Mouse (Mus musculus) gastrocnemius, postnatal 10 days (tissue): Measurements from ENCODE around the gene Ube2o. TPM values are rescaled to one million over a fixed set of nuclear protein-coding genes. Genes with fewer than 3 reads are reported as not detected.

ENCODE experiments used
- DNase-seq: peaks from one replicate; pipeline ENCODE4 v3.0.0; 2021; ENCODE audit warnings: mixed read lengths
- long read RNA-seq, 2 experiments: library from polyadenylated mRNA; stranded (forward); transcript quantifications; one replicate each; pipeline ENCODE4 v2.0.0; 2021
- total RNA-seq, 2 experiments: library from RNA; stranded (reverse); gene quantifications; 2 replicates each; pipeline ENCODE4 v1.2.3; 2021

Ube2o gene
- total RNA-seq: 10 to 100 TPM; 20.7 to 24.9 TPM
- long read RNA-seq, experiment 1, full-length matches to known transcripts: 27 of 44 reads
- long read RNA-seq, experiment 1, partial matches to known transcripts: 8 of 44 reads
- long read RNA-seq, experiment 1, other reads (novel, unspliced or antisense): 9 of 44 reads
- long read RNA-seq, experiment 2, full-length matches to known transcripts: 22 of 38 reads
- long read RNA-seq, experiment 2, partial matches to known transcripts: 7 of 38 reads
- long read RNA-seq, experiment 2, other reads (novel, unspliced or antisense): 9 of 38 reads

DNA sequence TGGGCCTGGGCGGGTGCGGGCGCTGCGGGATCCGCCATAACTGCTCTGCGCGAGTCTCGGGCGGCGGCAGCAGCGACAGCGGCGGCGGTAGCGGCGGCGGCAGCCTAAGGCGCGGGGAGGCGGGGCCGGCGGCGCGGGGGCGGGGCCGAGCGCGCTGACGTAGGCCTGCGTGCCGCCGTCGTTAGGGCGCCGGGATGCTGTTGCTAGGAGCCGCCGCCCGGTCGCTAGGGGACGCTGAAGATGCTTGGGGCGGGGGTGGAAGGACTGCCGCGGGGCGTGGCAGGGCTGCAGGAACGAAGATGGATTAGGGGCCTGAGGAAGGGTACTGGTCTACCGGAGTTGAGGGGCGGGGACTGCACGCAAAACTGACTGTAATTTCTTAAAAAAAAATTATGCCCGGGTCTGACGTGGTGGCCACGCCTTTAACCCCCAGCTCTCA, at the start of gene Ube2o:
Gene Ube2o (minus strand): TSS at position 72 of the 439 bp plus-strand sequence.
- peak; percentile 90 for DNase-seq

DNA sequence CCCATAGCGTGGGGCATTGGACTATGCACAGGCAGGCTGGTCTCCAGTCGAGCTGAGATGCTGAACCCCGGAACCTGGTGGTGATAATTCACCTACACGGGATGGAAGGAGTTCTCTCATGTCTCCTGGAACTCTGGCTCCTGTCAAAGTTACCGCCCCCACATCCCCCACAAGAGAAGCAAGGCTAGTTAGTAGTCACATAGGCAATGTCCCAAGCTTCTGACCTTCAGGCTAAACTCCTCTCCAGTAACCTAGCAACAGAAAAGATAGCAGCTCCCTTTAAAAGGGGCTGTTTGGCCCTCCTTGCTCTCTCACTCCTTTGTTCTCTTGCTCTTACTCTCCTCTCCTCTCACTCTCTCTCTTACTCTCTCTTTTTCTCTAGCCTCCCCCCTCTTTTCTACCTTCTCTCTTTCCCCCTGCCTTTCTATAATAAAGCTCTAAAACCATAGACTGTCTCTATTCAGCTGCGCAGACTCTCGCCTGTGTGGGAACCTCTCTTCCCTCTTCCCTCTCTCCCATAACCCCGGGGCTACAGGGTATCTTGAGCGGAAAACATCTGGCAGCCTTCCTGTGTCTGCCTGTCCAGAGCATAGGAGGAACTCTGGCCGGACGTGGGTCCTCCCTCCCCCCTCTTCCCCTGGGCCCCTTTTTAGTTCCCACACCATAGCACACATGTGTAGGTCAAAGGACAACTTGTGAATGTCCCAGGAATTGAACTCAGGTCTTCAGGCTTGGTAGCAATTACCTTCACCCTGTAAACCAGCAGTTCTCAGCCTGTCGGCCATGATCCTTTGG, 49.1 kb upstream of the Ube2o start:
- DNase-seq: no peak

DNA sequence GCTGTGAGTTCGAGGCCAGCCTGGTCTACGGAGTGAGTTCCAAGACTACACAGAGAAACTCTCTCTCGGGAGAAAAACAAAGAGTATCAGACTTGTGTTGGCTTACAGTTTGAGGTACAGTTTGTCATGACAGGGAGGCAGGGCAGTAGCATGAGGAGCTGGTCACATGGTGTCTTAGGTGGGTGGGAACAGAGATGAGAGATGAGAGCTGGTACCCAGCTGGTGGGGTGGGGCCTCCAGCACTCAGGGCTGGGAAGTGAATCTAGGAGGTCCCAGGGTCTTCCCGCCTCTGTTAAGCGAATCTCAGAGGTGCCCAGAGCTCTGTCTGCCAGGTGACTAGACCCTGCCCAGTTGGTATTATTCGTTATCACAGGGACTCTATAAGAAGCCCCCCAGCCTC, 48.2 kb upstream of the Ube2o start:
- no peak for DNase-seq

DNA sequence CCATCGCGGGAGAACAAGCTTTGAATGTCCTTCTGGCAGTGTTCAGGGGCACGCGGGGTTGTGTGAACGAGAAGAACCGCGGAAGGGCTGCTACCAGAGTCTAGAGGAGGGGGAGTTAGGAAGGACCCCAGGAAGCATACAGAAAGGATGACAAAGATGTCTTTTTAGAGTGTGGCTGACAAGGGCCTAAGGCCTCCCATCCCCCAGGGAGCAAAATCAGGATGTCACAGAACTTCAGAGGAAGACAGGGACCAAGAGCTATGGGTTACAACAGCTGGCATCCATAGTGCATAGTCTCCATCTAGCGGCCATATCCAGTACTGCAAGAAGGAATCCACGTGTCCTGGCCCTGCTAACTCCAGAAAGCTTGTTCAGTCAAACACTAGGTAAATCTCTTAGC, 47.5 kb upstream of the Ube2o start:
- DNase-seq: peak; percentile 84

DNA sequence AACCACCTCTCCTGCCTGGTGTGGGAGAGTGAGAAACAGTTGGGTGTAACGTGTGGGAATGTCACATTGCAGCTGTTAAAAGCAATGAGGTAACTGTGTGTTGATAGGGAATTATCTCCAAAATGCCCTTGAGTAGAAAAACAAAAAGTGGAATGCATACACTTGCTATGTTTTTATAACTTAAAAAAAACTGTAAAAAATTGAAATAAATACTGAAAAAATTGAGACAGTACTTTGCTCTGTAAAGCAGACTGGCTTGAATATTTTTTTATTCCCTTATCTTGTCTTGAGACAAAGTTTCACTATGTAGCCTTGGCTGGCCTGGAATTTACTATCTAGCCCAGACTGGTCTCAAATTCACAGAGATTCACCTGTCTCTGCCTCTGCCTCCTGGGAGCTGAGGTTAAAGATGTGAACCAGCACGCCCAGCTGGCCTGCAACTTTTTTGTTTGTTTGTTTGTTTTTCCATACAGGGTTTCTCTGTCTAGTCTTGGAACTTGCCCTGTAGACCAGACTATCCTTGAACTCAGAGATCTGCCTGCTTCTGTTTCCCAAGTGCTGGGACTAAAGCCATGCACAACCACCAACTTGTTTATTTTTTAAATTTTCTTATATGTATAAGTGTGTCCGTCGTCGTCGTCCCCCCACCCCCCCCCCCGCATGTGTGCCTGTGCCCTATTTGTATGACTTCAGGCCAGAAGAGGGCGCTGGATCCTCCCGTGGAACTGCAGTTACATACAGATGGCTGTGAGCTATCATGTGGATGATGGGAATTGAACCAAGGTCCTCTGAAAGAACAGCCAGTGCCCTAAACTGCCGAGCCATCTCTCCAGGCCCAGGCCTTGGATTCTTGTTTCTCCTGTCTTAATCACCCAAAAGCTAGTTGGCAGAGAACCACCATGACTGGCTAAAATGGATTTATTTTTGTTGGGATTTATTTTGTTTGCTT, 46.1 kb upstream of the Ube2o start:
- no peak for DNase-seq

DNA sequence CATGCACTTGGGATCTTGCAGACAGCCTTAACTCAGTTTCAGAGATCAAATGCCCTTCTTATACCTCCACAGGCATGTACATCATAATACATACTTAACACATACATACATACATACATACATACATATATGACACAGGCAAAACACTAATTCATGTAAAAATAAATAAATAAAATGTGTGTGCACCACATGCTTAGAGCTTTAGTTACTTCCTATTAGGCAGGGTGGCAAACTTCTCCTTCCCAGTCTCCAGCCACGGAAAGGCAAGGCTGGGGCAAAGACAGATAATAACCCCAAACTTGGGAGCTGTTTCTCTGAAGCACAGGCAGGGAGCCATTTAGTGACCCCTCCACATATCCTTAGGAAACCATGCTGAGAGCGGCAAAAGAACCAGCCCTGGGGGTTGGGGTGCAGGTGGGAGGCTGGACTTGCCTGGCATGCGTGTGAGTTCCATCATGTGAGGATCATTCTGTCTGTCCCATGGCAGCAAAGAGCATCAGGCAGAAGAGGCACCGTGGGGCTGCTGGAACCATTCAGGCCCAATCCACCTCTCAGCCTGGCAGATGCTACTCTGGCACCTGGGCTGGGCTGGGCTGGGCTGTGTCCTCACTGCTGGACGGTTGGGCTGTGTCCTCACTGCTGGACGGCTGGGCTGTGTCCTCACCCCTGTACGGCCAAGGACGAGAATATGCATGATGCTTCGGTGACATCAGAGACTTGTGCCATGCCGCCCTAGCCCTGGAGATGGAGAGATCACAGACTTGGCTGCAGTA, 45.2 kb upstream of the Ube2o start, which contains the start of gene Rhbdf2:
Gene Rhbdf2 (minus strand): TSS at position 721 of the 773 bp plus-strand sequence.
- no peak for DNase-seq

DNA sequence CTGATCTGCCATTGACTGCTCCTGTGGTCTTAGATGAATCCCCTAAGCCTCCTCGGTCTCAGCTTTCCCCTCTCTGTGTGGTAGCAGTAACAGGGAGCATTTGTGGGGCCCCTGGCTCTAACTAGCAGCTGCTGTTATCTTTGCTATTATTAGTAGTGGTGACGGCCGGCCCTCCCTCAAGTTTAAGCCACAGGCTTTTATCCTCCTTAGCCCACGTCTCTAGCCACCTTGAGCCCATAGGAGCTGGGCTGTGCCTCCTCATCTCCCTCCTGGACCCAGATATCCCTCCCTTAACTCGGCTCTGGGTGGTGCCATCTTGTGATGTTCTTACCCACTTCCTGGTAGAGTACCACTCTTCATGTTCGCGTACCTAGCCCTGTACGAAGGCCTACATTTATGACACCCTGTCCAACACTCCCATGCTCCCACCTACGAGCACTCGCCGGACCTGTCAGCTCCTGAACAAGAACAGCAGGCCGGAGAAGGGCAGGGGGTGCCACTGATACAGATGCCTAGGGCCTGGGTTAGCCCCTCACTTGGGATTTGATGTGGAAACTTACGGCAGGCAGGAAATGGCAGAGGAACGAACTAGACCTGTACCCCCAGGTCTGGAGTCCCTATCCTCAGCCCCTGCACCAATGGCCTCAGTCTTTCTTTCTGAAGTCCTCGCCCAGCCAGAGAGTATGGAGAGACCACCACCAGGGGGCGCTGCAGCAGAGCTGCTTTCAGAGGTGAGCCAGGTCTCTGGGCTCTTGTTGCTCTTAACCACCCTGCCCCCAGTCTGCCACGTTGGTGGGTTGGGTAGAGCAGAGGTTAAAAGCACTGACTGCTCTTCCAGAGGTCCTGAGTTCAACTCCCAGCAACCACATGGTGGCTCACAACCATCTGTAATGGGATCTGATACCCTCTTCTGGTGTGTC, 44.1 kb upstream of the Ube2o start:
- DNase-seq: peak; percentile 70

DNA sequence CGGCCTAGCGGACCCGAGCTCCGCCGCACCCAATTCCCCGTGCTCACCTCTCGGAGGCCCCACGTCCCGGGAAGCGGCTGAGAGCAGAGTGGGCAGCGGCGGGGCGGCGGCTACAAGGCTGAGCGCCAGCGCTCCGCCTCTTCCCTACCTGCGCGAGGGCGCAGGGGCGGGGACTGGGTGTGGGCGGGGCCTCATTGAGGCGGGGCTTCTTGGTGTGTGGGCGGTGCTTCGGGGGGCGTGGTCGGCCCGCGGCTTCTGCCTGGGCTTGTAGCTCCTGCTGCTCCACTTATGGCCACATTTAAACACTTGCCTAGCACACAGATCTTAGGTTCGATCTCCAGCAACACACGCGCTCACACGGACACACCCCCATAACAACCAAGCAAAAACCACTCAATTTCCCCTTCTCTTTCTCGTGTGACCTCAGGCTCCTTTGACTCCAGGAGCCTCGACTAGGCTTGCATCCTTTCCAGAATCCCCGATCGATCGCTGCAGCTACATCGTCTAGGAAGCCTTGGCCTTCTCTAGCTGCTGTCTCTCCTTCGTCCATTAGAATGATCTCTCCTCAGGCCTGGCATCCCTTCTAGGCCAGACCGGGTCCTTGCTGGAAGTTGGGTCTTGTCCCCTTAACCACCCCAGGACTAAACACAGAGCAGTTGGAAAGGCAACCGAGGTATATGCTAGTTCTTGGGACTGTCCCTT, 43.0 kb upstream of the Ube2o start:
- DNase-seq: peak; percentile 81

DNA sequence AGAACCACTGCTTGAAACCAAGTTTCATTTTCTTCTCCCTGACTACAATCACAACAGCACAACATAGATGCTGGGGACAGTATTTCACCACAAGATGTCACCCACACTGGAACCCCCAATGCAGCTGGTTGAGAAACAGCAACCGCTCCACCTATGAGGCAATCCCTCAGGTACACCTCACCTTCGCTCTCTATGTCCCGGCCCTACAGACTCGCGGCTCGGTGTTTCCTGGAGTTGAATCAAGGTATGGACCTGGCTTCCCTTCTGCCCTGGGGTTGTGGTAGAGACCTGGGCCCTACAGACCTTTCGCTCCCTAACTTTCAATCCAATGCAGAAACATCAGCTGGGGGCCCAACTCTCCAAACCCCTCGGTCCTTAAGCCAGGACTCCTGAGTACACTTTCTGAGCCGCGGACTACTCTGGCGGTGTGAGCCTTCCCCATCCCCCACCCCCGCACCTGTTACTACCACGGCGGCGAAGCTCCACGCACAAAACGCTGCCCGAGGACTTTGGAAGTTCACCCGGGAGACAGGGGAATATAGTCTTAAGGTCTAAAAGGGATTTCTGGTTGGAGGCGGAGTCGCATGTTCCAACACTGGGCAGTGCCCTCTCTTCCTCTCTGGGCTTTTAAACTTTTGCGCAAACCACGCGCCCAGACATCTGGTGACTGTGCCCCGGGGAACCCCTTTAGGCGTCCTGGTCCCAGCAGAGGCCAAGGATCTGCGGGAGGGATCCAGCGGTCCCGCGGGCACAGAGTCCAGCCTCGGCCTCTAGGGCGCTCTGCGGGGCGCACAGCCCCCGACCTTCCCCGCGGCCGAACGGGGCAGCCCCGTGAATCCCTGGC, 42.3 kb upstream of the Ube2o start:
- no peak for DNase-seq

DNA sequence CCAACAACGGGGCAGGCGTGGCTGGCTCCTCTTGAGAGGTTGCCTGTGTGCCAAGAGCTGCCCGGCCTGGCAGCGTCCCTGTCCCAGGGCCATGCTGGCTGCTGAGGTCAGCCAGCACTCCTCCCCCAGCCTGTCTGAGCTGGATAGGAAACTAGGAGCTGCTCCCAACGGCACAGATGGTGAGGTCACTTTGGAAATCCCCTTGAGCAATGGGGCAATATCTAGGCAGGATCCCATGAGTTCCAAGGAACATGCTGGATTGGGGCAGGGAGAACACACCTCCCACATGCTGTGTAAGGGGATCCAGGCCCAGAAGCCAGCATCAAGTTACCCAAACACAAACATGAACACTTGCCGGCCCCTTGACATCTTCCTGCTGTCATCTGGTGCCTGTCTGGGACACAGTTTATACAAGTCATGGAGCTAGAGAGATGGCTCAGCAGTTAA, 40.0 kb upstream of the Ube2o start:
- DNase-seq: peak; percentile 76

DNA sequence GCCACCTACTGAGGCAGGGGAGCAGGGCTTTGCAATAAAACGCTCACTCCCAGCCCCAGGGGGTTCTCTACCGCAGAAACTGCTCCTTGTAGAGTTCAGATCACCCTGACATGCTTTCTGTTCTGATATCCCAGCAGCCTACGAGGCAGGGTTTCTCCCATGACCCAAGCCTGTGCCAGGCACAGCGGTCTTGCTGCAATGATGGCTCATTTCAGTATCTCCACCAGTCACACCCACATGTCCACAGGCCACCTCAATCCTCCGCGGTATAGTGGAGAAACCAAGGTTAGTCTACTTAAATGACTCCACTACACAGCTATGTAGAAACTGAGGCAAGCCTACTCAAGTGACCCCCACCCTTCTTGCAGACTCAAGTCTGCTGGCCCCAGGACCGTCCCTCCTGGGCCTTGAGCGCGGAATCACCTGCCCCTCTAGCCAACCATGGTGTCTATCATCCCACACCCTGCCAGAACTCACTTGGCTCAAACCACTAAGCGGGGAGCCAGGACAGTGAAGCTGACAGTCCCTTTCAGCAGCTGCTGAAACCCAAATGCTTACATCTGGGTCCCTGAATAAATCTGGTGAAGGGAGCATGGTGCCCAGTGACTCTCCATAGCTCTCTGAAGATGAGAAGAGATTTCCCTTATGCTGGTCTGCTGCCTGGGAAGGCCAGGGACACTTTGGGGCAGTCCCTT, 39.5 kb upstream of the Ube2o start:
- no peak for DNase-seq

DNA sequence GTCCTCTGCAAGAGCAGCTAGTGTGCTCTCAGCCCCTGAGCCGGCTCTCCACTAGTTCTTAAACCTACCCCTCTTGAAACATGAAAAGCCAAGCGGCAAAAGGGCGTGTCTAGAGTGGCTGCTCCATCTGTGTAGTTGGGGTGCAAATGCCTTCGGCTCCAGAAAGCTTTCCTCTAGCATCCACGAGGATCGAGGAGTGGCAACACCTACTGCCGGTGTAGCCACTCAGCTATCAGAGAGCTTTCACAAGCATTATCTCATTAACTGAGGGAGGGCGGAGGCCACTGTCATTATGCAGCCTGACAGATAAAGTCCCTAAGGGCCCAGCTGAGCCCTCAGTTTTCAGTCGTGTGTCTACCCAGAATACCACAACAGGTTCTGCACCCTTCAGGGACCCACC, 38.8 kb upstream of the Ube2o start:
- DNase-seq: no peak

DNA sequence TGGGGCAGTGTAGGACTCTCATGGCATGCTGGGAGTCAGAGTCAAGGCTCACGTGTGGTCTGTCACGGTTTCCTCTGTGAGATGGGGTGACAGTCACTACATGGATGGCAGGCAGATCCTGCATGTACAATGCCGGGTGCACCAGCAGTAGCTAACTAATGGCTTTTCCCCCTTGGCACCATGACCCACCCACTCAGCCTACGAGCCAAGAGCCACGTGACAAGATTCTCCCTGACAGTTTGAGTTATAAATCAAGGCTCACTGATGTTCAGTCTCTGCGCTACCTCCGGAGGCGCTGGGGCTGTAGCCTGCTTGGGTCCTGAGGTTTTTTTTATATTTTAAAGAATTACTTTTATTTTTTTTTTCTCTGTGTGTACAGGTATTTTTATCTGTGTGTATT, 38.3 kb upstream of the Ube2o start:
- no peak for DNase-seq

DNA sequence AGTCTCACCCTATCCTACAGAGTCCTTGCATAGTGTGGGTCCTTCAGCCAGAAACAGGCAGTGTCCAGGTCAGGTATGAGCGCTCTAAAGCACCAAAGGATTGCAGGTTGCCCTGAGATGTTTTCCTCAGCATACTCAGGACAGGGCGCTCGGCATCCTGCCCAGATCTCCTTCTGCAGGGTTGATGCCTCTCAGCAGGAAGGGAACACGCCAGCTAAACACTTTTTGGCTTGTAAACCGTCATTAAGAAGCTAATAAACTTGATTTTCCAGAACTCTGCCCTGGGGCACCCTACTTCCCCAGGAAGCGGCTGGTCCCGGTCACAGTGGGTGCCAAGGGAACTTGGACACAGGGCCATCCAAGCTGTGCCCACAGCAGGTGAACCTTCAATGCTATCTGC, 37.9 kb upstream of the Ube2o start:
- no peak for DNase-seq

DNA sequence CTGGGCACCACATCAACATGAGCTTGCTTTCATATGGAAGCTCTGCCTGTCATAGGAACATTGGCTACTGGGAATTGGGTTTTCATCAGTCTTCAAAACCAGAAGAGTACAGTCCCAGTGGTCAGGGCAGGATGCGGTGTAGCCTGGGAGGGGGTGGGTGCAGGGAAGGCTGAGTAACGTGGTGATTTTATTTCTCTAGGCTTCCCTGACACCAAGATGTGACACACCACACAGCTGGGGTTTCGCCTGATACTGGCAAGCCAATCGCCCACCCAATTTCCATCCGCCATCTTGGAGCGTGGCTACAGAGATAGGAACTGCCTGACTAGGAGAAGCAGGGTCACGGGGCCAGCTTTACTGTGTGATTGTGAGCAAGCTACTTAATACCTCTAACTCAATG, 37.4 kb upstream of the Ube2o start:
- DNase-seq: no peak

DNA sequence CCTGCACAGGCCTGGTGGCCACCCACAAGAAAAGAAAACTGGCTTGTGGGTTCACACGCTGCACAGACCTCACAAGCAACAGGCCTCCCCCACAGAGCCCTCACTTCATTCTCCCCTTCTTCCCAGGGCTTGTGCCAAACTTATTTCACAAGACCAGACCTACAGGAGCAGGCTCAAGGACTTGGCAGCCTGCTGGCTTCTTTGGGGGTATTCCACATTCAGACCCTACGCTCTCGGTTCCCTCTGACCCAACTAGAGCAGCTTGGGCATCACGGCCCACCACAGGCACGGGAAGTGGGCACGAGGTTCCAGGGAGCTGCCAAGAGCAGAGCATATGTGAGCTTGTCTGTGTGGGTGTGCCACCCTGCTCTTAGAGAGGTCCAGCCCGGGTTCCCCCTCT, 36.4 kb upstream of the Ube2o start:
- DNase-seq: no peak

DNA sequence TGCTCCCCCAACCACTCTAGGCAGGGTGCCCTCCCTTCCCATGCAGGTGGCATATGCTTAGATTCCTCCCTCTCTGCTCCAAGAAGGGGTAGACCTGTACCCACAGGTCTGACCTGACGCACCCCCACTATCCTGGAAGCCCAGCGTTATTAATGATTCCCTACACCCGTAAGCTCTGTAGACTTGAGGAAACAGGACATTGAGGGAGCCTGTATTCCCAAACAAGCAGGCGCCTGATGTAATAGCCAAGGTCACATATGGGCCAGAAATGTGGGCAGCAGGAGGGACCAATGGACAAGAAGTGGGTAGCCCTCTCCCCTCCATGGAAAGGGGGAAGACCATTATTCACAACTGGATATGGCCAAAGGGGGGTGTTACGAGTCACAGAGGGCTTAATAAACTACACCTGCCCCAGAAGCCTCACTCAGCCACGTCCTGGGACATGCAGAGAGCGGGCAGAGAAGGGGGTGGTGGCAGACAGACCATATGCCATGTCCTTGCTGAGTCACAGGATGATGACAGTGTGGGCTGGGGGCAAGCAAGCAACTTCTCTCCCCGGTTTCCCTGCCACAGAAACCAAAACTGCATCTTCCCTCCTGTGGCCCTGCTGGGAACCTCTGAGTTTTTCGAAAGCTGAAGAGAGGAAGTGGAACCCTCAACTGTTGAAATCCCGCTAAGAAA, 35.3 kb upstream of the Ube2o start:
- DNase-seq: no peak
